Mouse (Mus musculus) liver, adult 2 months (tissue): Measurements from ENCODE around the gene Ccl1.

Experiments used
- CTCF ChIP-seq: fragments of 200-500 bp; IDR thresholded peaks from 2 replicates; pipeline ENCODE4 v1.5.1; 2011; ENCODE audit warnings: low read depth, low read length, control low read depth
- POLR2A ChIP-seq: fragments of 200-500 bp; IDR thresholded peaks from 2 replicates; pipeline ENCODE4 v1.6.1; 2011; ENCODE audit warnings: low read length, control low read depth; ENCODE audit not compliant: insufficient read depth; ENCODE audit errors: extremely low read depth

GRCm38 (mm10) chr11:82226976-82227375 lies 78.5 kb downstream of the Ccl1 start:
- TF ChIP-seq POLR2A = no peak
- TF ChIP-seq CTCF = no peak
